Mouse (Mus musculus) C2C12 (cell line): ENCODE results near the gene A330070K13Rik.

ENCODE experiments used
- CEBPB ChIP-seq: IDR thresholded peaks from one replicate; pipeline ENCODE4 v1.6.1; 2011; ENCODE audit warnings: low read depth, mild to moderate bottlenecking, control low read depth, moderate library complexity
- CTCF ChIP-seq: IDR thresholded peaks from one replicate; pipeline ENCODE4 v1.5.1; 2011; ENCODE audit not compliant: control insufficient read depth, insufficient read depth, insufficient read length
- MAX ChIP-seq: IDR thresholded peaks from one replicate; pipeline ENCODE4 v1.6.1; 2011; ENCODE audit warnings: mild to moderate bottlenecking, control low read depth
- MYOD1 ChIP-seq: IDR thresholded peaks from one replicate; pipeline ENCODE4 v1.6.1; 2011; ENCODE audit warnings: low read depth; ENCODE audit not compliant: control insufficient read depth, insufficient read length

DNA sequence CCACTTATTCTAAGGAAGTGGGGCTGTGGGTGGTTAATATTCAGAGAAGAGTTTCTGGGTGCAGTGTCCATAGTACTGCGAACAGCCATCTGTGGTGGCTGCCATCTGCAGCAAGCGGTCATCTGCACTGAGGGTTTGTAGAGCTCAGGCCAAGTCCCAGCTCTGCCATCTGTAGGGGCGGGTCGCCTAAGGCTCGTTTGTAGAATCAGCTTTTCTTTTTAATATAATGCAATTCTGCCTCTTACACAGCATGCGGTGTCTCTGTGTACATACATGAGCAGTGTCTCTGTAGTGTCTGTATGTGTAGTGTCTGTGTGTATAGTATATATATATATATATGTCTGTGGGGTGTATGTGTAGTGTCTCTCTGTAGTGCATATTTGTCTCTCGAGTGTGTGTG lies 50.9 kb downstream of the A330070K13Rik start:
- TF ChIP-seq CTCF = no peak
- TF ChIP-seq MAX = no peak
- TF ChIP-seq CEBPB = no peak
- TF ChIP-seq MYOD1 = no peak
